Mouse (Mus musculus): ENCODE measurements around the gene Scaf4. TPM values are rescaled to one million over a fixed set of nuclear protein-coding genes. Genes with fewer than 3 reads are reported as not detected.

The Scaf4 gene
- polyA plus RNA-seq, 1 experiment from 2014 or later, result 21.9 TPM

Other genes with a start within 250 kb of the Scaf4 start
- gene Tiam1, start 140.7 kb downstream of the Scaf4 start, polyA plus RNA-seq (2016; fragmentation: Nextera tagmentation; extraction: Ambion mirVana), result 6.7 and 9.7 TPM in 2 replicates
- 1,290 and 1,294 TPM in 2 replicates for gene Sod1, start 63.7 kb downstream of the Scaf4 start, polyA plus RNA-seq (2016; fragmentation: Nextera tagmentation; extraction: Ambion mirVana)
- 2.6 and 2.8 TPM in 2 replicates for gene Hunk, start 101.5 kb upstream of the Scaf4 start, polyA plus RNA-seq (2016; fragmentation: Nextera tagmentation; extraction: Ambion mirVana)

All from liver, embryonic 12.5 days (tissue).